Mouse (Mus musculus) Muller cell, postnatal 12 days (primary cell): ENCODE measurements around the gene Ube4b.
A peak's percentile ranks its signal among the peaks of the same experiment; 100 is the strongest.

ENCODE experiments used
- DNase-seq: peaks from one replicate; pipeline ENCODE4 v3.0.0-alpha.2; 2015; ENCODE audit errors: inconsistent ontology term

Gene Ube4b

DNA sequence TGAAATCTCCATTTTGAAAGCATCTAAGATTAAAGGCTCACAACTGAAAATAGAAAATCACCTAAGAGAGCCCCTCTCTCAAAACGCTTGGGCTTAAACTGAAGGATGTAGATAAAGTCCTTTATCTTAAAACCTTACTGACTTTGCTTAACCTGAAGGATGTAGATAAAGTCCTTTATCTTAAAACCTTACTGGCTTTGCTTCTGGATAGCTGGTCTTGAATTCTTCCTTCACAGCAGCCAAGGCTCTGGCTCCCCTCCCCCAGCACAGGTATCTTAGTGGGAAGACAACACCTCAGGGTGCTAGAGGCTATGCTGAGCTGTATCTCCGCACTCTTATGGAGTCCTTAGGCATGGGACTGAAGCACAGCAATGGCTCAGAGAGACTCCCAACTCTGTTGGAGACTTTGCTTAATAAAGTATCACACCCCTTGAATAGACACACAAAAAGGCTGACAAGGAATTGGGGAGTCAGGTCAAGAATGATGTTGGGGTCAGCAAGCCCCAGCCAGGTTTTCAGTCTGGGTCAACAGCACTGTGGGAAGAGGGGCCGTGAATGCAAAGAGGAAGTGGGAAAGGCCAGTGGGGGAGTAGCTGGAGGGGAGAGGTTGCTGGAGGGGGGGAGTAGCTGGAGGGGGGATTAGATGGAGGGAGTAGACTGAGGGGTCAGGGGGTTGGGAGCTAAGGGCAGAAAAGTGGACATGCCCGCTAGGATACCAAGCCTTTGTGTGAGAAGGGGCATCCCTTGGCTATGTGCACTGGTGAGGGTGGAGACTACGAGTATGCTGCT, 86.9 kb downstream of the Ube4b start:
- DNase-seq, result no peak

DNA sequence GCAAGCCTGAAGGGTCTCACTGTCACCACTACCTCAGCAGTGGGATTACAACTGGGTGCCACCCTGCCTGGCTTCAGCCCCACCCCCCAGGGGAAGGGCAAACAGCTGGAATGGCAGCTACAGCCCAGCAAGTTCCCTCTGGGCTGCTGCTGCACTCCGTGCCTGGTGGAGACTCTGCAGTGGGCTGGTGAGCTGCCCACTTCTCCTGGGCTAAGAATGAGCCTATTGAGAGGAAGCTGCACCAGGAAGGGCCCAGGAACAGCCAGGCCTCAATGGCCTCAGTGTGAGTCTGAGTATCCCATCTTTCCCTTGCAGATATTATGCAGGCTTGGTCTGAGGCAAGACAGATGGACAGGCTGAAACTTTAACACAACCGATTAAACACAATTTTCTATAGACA, 88.4 kb downstream of the Ube4b start:
- DNase-seq, result no peak

DNA sequence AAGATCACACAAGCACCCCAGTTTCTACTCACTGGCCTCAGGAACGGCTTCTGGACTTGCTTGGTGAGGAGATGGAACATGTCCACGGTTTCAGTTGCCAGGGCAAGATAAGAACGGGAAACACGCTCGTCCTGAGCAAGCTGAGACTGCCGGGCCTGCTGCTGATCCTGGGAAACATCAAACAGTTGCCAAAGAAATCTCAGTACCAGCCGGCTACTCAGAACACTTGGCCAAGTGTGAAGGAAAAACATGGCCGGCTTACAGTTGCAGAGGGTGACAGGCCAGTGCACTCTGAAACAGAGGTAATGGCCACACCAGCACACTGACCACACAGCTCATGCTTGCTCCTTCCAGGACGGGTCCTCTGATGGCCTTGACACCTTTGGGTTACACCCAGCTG, 89.2 kb downstream of the Ube4b start:
- no peak for DNase-seq

DNA sequence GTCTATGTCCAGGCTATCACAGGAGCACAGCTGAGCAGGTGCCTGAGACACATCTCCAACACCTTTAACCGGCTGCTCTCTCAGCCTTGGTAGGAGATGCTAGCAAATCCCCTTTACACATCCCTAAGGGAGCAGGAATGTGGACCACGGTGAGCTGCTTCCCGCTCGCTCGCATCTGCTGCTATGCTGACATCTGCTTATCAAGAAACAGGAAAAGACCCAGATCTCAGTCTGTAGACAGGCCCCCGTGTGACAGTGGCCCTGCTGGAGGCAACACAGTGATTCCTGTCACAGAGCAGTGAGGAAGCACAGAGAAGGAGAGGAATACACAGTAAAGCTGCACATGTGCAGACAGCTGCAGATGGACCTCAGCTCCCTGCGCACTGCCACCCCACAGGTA, 90.2 kb downstream of the Ube4b start:
- no peak for DNase-seq

DNA sequence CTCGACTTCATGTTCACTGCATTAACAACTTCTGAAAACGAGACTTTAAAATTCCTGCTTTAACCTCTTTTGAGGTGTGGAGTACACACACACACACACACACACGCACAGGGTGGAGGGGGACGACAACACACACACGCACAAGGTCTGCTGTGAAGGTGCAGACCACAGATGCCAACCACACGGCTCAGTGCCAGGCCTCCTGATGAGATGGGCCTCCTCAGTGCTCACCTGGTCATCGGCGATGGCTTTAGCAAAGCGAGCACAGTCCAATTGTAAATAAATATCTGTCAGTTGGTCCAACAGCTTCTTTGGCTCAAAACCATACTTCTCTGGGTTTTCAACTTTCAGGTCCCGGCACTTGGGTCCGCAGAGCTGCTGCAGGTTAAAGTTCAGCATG, 91.7 kb downstream of the Ube4b start:
- DNase-seq, result no peak

DNA sequence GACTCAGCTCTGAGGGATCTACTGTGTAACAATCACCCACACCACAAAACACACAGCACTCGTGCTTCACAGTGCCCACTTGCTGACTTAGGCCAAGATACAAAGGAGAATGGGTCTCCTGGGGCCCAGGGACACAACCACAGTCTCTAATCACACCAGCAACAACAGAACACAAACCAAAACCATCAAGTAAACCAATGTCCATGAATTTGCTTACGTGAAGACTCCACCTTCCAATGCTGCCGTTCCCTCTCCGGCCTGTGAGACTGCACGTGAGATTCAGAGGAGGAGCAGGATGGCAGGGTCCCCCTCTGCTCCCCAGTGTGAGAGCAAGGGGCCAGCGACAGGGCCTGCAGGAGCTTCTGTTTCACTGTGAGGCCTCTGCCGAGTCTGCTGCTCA, 93.8 kb downstream of the Ube4b start:
- DNase-seq, result no peak

DNA sequence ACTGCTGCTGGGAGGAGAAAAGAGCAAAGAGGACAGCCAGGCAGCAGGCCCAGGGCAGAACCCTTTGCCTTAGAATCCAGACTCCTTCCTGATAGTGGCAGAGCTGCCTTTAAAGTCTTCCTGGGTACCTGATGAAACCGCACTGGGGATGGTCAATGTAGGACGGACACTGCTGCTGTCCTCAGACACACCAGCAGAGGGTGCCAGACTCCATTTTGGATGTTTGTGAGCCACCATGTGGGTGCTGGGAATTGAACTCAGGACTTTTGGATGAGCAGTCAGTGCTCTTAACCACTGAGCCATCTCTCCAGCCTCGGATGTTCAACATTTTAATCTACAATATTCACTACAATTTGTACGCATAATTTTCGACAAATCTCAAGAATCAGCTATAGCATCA, 96.1 kb downstream of the Ube4b start:
- no peak for DNase-seq

DNA sequence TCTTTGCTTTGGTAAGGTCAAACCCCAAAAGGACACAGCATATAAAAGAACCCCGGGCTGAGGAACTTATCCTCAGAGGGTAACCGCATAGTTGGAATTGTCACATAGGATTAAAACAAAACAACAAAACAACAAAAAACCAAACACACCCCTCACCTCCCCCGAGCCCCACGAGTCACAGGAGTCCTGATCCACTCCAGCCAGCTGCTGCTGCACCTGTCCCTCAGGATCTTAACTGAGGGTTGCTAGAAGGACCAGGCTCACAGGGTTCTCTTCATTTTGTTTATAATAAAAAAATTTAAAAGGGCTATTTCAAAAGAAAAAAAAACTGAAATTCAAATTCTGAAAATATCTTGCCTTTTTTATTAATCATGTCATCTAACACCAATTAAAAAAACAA, 97.8 kb downstream of the Ube4b start:
- DNase-seq, result no peak

DNA sequence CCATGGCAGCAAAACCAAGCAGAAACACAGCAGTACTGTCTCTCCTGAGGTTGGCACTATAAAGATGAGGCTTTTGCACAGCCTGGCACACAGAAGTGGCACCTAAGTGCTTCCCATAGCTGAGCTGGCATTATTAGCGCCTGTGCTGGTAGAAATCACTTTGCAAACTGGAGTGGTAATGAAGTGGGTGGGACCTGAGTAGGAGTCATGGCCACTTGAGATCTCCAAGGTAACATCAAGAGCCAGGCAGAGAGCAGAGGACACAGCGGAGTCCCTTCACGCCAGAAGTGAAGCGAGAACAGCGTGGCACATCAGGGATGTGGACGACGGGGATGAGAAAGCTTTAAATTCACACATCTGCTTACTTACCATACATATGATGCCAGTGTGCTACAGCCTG, 99.3 kb downstream of the Ube4b start:
- DNase-seq, result no peak

DNA sequence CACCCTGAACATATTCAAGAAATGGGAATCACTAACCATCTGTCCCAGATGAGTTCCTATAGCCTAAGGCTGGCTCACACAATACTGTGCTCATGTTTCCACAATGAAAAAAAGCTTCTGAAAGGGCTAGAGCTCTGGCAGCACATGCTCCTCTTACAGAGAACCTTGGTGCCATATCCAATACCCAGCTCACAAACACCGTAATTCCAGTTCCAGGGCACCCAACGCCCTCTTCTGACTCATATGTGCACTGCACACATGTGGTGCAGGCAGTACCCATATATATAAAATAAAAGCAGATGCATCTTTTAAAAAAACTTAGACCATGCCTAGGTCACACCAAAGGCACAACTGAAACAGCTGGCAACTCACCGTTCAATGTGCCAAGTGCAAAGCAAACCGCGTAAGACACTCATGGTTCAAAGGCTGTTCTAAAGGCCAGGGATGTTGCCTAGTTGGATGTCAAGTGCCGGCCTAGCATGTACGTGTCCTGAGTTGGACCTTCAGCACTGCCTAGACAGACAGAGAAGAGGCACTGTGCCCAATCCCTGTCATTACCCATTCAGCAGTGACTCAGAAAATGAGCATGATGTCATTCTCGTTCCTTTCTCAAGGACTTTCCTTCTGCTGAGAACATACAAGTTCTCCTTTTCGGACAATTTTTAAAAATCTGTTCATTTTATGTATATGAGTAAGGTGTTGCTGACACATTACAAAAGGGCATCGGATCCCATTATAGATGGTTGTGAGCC, 101.0 kb downstream of the Ube4b start:
- peak; percentile 29 for DNase-seq

DNA sequence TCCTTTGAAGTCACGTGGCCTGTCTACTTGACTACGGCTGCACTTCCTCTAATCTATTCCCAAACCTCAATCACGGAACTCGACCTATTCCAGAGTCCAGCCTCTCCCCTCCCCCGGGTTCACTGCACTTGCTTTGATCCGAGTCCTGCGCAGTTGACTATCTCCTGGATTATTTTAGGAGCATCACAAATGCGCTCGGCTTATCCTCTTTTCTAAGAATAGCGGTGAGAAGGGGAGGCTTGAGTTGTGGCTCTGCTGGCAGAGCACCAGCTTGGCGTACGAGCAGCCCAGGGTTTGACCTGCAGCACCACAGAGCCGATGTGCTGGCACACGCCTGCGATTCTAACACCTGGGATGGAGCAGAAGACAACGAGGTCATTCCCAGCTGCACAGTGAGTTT, 102.8 kb downstream of the Ube4b start:
- no peak for DNase-seq

DNA sequence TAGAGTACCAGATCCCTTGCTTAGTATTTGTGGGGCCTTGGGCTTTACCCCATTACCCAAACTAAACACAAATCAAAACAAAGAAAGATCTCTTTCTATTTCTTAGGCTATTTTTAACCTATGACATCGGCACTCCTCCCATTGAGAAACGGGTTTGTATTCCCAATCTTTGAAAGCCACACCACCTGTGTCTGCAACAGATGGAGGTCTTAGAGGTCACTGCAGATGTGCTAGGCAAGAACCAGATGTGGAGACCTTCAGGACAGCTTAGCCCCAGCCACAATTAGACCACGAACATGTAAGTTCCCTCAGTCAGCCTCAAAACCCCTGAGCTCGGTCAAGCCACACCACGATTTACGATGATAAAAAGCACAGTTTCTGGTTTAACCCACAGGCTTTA, 103.8 kb downstream of the Ube4b start:
- no peak for DNase-seq

DNA sequence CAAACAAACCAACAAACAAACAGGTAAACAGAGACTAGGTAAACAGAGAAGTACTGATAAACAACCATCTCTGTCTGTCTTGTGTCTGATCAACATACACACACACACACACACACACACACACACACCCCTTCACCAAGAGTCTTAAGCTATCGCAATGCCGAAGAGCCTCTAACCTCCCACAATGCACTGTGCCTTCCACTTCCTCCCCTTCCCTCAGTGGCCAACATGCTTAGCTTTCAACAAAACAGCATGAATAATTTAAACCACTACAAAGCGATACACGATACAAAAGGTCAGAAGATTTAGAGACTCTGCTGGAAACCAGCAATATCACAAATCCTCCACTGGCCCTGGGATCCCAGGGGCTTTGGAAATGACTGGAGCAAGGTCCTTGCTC, 104.3 kb downstream of the Ube4b start:
- no peak for DNase-seq

DNA sequence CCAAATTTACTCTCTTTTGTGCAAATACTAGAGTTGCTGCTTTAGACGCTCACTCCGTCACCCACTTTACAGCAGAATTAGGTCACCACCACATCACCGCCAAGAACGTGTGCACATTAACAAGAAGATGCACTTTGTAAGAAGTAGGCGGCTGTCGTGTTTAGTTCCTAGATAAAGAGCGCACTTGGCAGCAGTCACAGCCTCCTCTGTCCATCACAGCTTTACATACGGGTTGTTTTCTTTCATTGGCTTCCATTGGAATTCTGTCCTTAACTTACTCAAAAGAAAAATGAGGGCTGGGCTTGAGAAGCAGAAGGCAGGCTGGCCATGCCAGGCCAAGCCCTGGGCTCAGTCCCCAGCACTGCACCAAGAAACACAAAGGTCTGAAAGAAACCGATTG, 107.5 kb downstream of the Ube4b start:
- DNase-seq, result peak; percentile 52

DNA sequence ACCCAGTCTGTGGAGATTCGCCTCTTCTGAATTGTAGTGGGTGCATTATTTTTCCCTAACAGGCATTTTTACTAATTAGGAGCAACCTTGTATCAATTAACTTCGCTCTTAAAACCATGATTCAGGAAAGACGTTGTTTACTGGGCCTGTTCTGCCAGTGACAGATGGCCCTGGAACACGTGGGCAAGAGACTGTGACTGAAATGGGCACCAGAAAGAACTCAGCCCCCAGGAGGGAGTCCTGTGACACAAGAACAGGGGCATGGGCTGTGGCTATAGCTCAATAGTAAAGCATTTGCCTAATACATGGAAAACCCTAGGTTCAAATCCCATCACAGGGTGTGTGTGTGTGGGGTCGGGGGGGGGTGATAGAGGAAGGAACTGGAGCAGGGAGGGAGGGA, 109.2 kb downstream of the Ube4b start:
- DNase-seq, result no peak

DNA sequence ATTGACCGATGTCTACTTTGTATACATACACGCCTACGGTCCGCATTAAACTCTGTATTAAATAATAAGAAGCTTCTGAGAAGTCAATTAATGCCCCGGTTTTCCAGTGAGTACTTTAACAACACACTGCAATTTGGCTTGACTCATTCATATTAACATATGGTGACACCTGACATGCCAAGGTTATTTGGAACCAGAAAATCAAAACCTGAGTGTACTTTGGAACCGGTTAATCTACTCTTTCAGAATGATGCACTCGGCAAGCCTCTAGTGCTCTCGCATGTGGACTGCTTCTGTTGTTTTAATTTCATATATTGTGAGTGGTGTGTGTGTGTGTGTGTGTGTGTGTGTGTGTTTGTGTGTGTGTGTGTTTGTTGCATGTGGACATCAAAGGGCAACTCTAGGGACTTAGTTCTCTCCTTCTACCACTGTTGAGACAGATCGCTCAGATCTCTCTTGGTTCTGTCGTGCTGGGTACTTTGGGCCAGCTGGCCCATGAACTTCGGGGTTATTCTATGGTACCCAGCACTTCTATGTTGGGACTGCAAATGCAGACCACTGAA, 112.2 kb downstream of the Ube4b start:
- no peak for DNase-seq

DNA sequence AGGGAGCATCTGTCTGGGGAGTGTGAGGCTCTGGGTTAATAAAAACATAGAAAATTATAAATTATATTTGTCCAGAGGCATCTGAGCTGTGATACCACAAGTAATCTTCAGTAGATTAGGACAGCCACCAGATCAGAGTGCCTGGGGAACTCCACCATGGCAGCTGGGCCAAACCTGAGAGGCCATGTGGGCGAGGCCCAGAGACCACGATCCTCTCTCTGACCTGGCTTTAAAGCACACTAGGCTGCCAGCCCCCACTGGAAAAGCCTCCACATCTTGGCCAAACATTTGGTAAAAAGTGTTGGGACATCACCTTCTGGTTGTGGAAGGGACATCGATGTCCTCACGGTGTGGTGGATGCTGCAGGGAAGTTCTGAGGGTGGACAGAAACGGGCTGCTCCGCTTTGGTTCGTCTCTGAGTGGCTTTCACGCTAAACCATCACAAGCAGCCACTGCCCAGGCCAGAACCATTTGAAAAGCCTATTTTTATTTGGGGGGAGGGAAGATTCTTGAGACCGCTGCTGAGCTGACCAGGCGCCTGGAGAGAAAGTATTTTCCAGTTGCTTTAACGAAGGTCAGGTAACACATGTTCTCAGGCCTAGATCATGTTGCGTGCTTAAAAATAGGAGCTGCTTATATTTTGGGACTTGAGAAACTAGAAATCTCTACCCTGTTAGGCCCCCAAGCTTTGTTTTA, 112.8 kb downstream of the Ube4b start:
- DNase-seq, result no peak

DNA sequence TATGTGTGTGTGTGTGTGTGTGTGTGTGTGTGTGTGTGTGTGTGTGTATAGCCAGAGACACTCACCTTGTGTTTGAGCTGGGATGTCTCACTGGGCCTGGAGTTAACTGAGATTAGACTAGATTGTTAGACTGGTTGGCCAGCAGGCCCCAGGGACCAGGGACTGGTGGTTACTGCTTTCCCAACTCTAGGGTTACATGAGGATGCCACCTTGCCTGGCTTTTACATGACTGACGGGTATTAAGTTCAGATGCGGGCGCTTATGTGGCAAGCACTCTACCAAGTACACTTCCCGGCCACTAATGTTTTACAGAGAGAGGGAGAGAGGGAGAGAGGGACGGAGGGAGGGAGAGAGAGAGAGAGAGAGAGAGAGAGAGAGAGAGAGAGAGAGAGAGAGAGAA, 114.6 kb downstream of the Ube4b start:
- no peak for DNase-seq

DNA sequence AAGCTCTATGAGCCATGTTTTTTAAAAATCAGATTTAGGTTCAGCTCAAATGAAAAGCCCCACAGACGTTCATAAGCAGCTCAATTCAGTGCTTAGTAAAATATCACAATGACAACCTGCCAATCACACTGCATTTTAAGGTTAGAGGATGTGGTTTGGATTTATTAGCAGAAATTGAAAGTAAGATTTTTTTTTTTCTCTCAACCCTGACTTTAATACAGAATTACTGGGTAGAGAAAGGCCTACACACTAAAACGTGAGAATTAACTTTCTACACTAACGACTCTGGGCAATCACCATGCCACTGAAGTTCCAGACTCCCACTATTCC, 118.1 kb downstream of the Ube4b start:
- DNase-seq, result no peak

DNA sequence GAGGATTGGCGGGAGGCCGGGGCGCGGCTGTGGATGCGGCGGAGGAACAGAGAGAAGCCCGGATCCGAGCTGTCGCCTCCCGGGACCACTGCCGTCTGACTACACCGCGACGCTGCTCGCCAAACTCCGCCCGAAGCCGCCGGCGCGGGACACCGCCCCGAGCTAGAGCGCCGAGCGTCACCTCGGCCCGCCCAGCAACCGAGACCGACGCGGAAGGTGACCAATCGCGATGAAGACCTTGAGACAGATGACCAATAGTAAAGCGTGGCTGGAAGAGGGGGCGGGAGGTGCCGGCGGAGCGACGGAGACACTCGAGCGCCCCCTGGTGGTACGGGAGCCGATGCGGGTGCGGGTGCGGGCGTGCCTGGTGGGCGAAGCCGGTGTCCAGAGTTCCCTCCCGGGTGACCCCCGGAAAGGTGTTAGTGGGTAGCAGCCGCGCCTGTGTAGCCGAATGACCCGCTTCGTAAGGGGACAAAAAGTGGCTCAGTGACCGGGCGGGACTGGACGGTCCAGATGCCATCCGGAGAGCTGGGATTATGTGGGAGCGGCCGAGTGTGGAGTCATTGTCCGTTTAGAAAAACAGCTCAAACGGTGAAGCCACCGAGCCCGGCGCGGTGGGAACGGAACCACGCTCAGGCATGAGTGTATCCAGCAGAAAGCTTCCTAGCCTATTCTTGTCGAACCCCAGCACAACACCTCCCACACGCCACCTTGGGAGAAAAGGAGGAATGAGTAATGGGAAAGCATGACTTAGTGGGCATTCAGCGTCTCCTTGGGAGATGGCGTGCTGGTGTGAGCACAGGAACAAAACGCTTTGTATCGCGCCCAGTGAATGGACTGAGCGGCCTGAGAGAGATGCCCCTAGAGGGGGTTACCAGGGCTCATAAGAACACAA, 118.7 kb downstream of the Ube4b start, which contains the start of gene Kif1b:
Gene Kif1b (minus strand): TSS at position 98 of the 895 bp plus-strand sequence.
- DNase-seq, result peak; percentile 98
